Mouse (Mus musculus): Measurements from ENCODE around the gene Nars2. TPM values are rescaled to one million over a fixed set of nuclear protein-coding genes. Genes with fewer than 3 reads are reported as not detected.
A peak's percentile ranks its signal among the peaks of the same experiment; 100 is the strongest.

Nars2 gene
- polyA plus RNA-seq, 1 experiment from 2014 or later, result 26.1 TPM

GRCm38 (mm10) chr7:97079651-97080365 is 128.5 kb downstream of the Nars2 start:
- no peaks in the 10 kb centered on the region for H3K36me3 ChIP-seq
- no peaks in the 10 kb centered on the region for H3K9me3 ChIP-seq
- H3K4me2 ChIP-seq (replicated peaks), result no peak overlapping the region
- H3K9ac ChIP-seq, result no peak overlapping the region
- ATAC-seq (ENCODE audit: insufficient number of reproducible peaks, insufficient read depth, low FRiP score, low TSS enrichment), result no peak
- no peak overlapping the region for H3K4me3 ChIP-seq
- no peak overlapping the region for H3K27ac ChIP-seq
- H3K4me1 ChIP-seq, result peaks cover 10% of the 10 kb centered on the region; the same call in 1 of the 2 replicates
- 69% methylated on average over 4 of the region's 4 CpGs for WGBS
- no peaks in the 10 kb centered on the region for H3K27me3 ChIP-seq

- Histone ChIP-seq H3K27ac (no peak overlapping the region), H3K4me3 (peak overlapping the region; percentile 92), H3K9ac (peak overlapping the region; percentile 87; the same call in 1 of the 2 replicates), H3K9me3 (no peaks in the 10 kb centered on the region), H3K36me3 (no peaks in the 10 kb centered on the region), H3K4me2 (replicated peaks) (peak overlapping the region; percentile 72), H3K27me3 (no peaks in the 10 kb centered on the region), H3K4me1 (peaks cover 10% of the 10 kb centered on the region; the same call in 1 of the 2 replicates)
- 18% methylated on average over 4 of the region's 4 CpGs for WGBS
- ATAC-seq (ENCODE audit: insufficient number of reproducible peaks, insufficient read depth, low FRiP score, low TSS enrichment), result no peak
Measured at GRCm38 (mm10) chr7:97080621-97081241, 129.4 kb downstream of the Nars2 start.

GRCm38 (mm10) chr7:97081242-97081958 is 130.1 kb downstream of the Nars2 start, which contains the start of gene Gab2:
TSS of gene Gab2 (plus strand) at chr7:97081586.
- peak; percentile 86 for ATAC-seq (ENCODE audit: insufficient number of reproducible peaks, insufficient read depth, low FRiP score, low TSS enrichment)
- 1% methylated on average over 52 of the region's 83 CpGs for WGBS
- H3K27ac ChIP-seq, result peak within 1 kb of the TSS; percentile 82

GRCm38 (mm10) chr7:97081959-97082218 is 130.6 kb downstream of the Nars2 start:
- H3K9ac ChIP-seq, result peak overlapping the region; percentile 87
- no peaks in the 10 kb centered on the region for H3K36me3 ChIP-seq
- peak overlapping the region; percentile 82 for H3K27ac ChIP-seq
- H3K27me3 ChIP-seq, result no peaks in the 10 kb centered on the region
- peaks cover 10% of the 10 kb centered on the region; the same call in 1 of the 2 replicates for H3K4me1 ChIP-seq
- ATAC-seq (ENCODE audit: insufficient number of reproducible peaks, insufficient read depth, low FRiP score, low TSS enrichment), result peak; percentile 50
- H3K4me3 ChIP-seq, result peak overlapping the region; percentile 92
- 0% methylated on average over 38 of the region's 38 CpGs for WGBS
- H3K4me2 ChIP-seq (replicated peaks), result peak overlapping the region; percentile 72
- no peaks in the 10 kb centered on the region for H3K9me3 ChIP-seq

More at GRCm38 (mm10) chr7:97081242-97081958, 130.1 kb downstream of the Nars2 start, which contains the start of gene Gab2:
- Histone ChIP-seq H3K36me3 (no peaks in the 10 kb centered on the region), H3K9me3 (no peaks in the 10 kb centered on the region), H3K4me3 (peak within 1 kb of the TSS; percentile 92), H3K4me1 (peaks cover 10% of the 10 kb centered on the region; the same call in 1 of the 2 replicates), H3K9ac (peak within 1 kb of the TSS; percentile 87), H3K4me2 (replicated peaks) (peak within 1 kb of the TSS; percentile 72), H3K27me3 (no peaks in the 10 kb centered on the region)

DNA sequence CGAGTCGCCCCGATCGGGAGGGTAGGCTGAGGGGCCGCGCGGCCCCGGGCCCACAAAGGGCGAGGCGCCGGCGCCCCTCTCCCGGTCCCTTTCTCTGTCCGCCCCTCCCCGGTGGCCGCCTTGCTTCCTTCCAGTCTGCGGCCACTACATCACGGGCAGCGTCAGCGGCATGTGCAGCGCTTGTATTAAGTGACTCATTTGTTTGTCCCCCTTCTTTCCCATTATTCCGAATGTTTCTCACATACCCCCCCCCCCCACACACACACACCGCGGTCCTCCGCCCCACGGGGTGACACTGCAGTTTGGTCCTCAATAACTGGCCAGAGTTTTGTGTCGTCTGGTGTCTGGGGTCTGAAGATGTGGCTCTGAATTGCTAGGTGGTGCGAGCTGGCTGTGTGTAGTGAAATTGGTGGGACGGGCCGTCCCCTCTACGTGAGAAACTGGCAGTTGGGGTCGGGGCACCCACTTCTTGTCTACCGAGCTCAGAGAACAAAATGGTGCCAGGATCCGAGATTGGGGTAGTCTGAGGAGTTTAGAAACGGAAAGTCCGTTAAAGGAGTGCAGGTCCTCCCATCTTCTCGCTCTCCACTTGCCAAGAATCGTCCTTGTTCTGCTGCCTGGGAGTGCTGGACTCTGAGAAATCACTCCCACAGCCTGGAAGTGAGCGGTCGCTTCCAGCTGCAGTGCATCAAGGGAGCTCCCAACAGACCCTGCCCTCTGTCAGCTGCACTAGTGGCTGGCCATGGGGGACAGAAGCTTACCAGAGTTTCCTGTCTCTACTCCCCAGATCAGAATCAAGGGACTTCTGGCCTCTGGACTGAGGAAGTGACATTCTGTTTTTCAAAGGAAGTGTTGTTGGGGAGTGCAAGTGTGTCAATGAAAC is 131.2 kb downstream of the Nars2 start:
- ATAC-seq (ENCODE audit: insufficient number of reproducible peaks, insufficient read depth, low FRiP score, low TSS enrichment), result peak; percentile 48; the same call in 1 of the 2 replicates
- H3K27ac ChIP-seq, result peak overlapping the region; percentile 82
- peaks cover 10% of the 10 kb centered on the region; the same call in 1 of the 2 replicates for H3K4me1 ChIP-seq
- under 1% methylated on average over 39 of the region's 40 CpGs for WGBS
- H3K27me3 ChIP-seq, result no peaks in the 10 kb centered on the region
- H3K9me3 ChIP-seq, result no peaks in the 10 kb centered on the region
- peak overlapping the region; percentile 87 for H3K9ac ChIP-seq
- H3K4me3 ChIP-seq, result peak overlapping the region; percentile 92
- H3K36me3 ChIP-seq, result no peaks in the 10 kb centered on the region
- H3K4me2 ChIP-seq (replicated peaks), result peak overlapping the region; percentile 72

GRCm38 (mm10) chr7:97083579-97083978 is 132.3 kb downstream of the Nars2 start:
- WGBS, result 80% methylated on average over 9 of the region's 9 CpGs
- Histone ChIP-seq H3K4me2 (replicated peaks) (0 out of 2 replicates have a peak overlapping the region, but pooled peaks have one; percentile 72), H3K4me3 (no peak overlapping the region), H3K27me3 (no peaks in the 10 kb centered on the region), H3K27ac (no peak overlapping the region), H3K4me1 (peaks cover 10% of the 10 kb centered on the region; the same call in 1 of the 2 replicates), H3K9ac (no peak overlapping the region), H3K9me3 (no peaks in the 10 kb centered on the region), H3K36me3 (no peaks in the 10 kb centered on the region)
- no peak for ATAC-seq (ENCODE audit: insufficient number of reproducible peaks, insufficient read depth, low FRiP score, low TSS enrichment)

DNA sequence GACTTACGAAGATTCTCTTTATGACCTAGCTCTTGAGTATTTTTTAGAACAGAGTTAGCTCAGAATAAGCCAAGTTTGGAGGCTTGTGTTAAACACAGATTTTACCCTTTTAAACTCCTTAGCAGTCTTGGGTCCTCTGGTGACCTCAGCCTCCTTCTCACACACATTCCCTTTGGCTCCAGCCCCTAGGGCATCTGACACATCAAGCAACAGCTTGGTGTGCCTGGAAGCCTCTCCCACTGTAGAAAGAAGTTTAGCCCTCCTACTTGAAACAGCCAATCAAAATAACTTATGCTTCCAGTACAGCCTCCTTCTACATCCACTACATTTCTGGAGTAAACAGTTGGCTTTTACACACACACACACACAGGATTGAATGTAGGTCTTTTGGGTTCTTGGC is 132.9 kb downstream of the Nars2 start:
- H3K36me3 ChIP-seq, result no peaks in the 10 kb centered on the region
- H3K9me3 ChIP-seq, result no peaks in the 10 kb centered on the region
- H3K9ac ChIP-seq, result no peak overlapping the region
- H3K4me2 ChIP-seq (replicated peaks), result no peak overlapping the region
- no peak overlapping the region for H3K4me3 ChIP-seq
- peaks cover 10% of the 10 kb centered on the region; the same call in 1 of the 2 replicates for H3K4me1 ChIP-seq
- WGBS, result 100% methylated on average over 1 of the region's 1 CpGs
- H3K27me3 ChIP-seq, result no peaks in the 10 kb centered on the region
- H3K27ac ChIP-seq, result no peak overlapping the region
- ATAC-seq (ENCODE audit: insufficient number of reproducible peaks, insufficient read depth, low FRiP score, low TSS enrichment), result no peak

- peaks cover 10% of the 10 kb centered on the region; the same call in 1 of the 2 replicates for H3K4me1 ChIP-seq
- no peak overlapping the region for H3K4me2 ChIP-seq (replicated peaks)
- no peak overlapping the region for H3K27ac ChIP-seq
- whole genome bisulfite sequencing, result 14% methylated on average over 4 of the region's 4 CpGs
- no peak for ATAC-seq (ENCODE audit: insufficient number of reproducible peaks, insufficient read depth, low FRiP score, low TSS enrichment)
- H3K9me3 ChIP-seq, result no peaks in the 10 kb centered on the region
- no peaks in the 10 kb centered on the region for H3K36me3 ChIP-seq
- no peak overlapping the region for H3K4me3 ChIP-seq
- H3K9ac ChIP-seq, result no peak overlapping the region
- H3K27me3 ChIP-seq, result no peaks in the 10 kb centered on the region
Measured at GRCm38 (mm10) chr7:97085291-97085690, 134.0 kb downstream of the Nars2 start.

- Histone ChIP-seq H3K4me1 (no peaks in the 10 kb centered on the region), H3K9ac (no peak overlapping the region), H3K9me3 (no peaks in the 10 kb centered on the region), H3K4me3 (no peak overlapping the region), H3K4me2 (replicated peaks) (no peak overlapping the region), H3K36me3 (no peaks in the 10 kb centered on the region), H3K27ac (no peak overlapping the region), H3K27me3 (no peaks in the 10 kb centered on the region)
- 82% methylated on average over 3 of the region's 3 CpGs for WGBS
- ATAC-seq (ENCODE audit: insufficient number of reproducible peaks, insufficient read depth, low FRiP score, low TSS enrichment), result no peak
Measured at GRCm38 (mm10) chr7:97094241-97094640, 142.9 kb downstream of the Nars2 start.

DNA sequence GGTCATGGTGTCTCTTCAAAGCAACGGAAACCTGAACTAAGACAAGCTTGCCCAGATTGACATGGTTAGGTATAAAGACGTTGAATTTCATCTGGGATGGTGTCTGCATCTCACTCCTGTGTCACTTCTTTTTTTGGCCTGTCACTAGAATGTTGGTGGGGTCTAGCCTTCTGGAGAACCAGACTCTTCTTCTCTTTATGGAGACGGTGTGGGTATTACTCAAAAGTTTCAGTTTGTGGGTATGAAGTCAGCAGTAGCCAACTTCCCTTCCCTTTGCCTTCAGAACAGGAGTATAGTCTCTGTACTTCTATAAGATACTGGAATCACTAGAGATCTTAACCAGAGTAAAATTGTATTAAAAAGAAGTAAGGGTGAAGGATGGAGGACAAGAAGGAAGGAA is 156.8 kb downstream of the Nars2 start:
- WGBS, result 89% methylated on average over 3 of the region's 3 CpGs

More for the DNA sequence above, 156.8 kb downstream of the Nars2 start:
- no peaks in the 10 kb centered on the region for H3K9me3 ChIP-seq
- no peak overlapping the region for H3K4me2 ChIP-seq (replicated peaks)
- no peaks in the 10 kb centered on the region for H3K36me3 ChIP-seq
- H3K9ac ChIP-seq, result no peak overlapping the region
- no peak for ATAC-seq (ENCODE audit: insufficient number of reproducible peaks, insufficient read depth, low FRiP score, low TSS enrichment)
- H3K27me3 ChIP-seq, result no peaks in the 10 kb centered on the region
- no peak overlapping the region for H3K27ac ChIP-seq
- no peak overlapping the region for H3K4me3 ChIP-seq
- H3K4me1 ChIP-seq, result no peaks in the 10 kb centered on the region
